Mouse (Mus musculus) heart, embryonic 10.5 days (tissue): ENCODE data around the gene Fank1. TPM values are rescaled to one million over a fixed set of nuclear protein-coding genes. Genes with fewer than 3 reads are reported as not detected.

ENCODE experiments used
- DNase-seq: peaks from one replicate; pipeline ENCODE4 v3.0.0-alpha.2; 2017; ENCODE audit warnings: low spot score
- H3K27ac ChIP-seq: fragments of 300-500 bp; sonication (generic); 2 replicates; pipeline ENCODE4 v1.5.1; 2016; ENCODE audit warnings: mild to moderate bottlenecking
- H3K27me3 ChIP-seq: fragments of 300-500 bp; sonication (generic); 2 replicates; pipeline ENCODE4 v1.6.1; 2016; ENCODE audit warnings: mild to moderate bottlenecking; ENCODE audit not compliant: poor library complexity, insufficient read depth, severe bottlenecking
- H3K36me3 ChIP-seq: fragments of 300-500 bp; sonication (generic); 2 replicates; pipeline ENCODE4 v1.6.1; 2016; ENCODE audit warnings: mild to moderate bottlenecking, moderate library complexity
- H3K4me1 ChIP-seq: fragments of 300-500 bp; sonication (generic); 2 replicates; pipeline ENCODE4 v1.6.1; 2016; ENCODE audit warnings: mild to moderate bottlenecking
- H3K4me3 ChIP-seq: fragments of 300-500 bp; sonication (generic); 2 replicates; pipeline ENCODE4 v1.5.1; 2016; ENCODE audit warnings: mild to moderate bottlenecking, moderate library complexity
- H3K9me3 ChIP-seq: fragments of 300-500 bp; sonication (generic); 2 replicates; pipeline ENCODE4 v1.6.1; 2016; ENCODE audit warnings: mild to moderate bottlenecking, moderate library complexity
- WGBS: fragments of 180-500 bp; shearing (Covaris S2); methylation state at CpG from one replicate; pipeline ENCODE4 v1.1.7; 2016; 5-methylcytosine and 5-hydroxymethylcytosine counted together
- polyA plus RNA-seq: library from polyadenylated mRNA; unstranded; fragments of >200 nt; fragmentation: Nextera tagmentation; extraction: Ambion mirVana; gene quantifications from 2 replicates; pipeline ENCODE4 v1.2.1, GENCODE M21; 2016

Gene Fank1
- polyA plus RNA-seq, 1 experiment from 2014 or later = 0.30 TPM

- Histone ChIP-seq H3K27ac (peak overlapping the region; percentile 44; the same call in 1 of the 2 replicates), H3K9me3 (no peaks in the 10 kb centered on the region), H3K4me3 (no peak overlapping the region), H3K27me3 (no peaks in the 10 kb centered on the region), H3K4me1 (peaks cover 43% of the 10 kb centered on the region), H3K36me3 (no peaks in the 10 kb centered on the region)
- DNase-seq = no peak
- 57% methylated on average over 5 of the region's 5 CpGs for WGBS
These were observed 26.0 kb upstream of the Fank1 start for GRCm38 (mm10) chr7:133750666-133751065.

- DNase-seq = no peak
- Histone ChIP-seq H3K27me3 (no peaks in the 10 kb centered on the region), H3K36me3 (no peaks in the 10 kb centered on the region), H3K9me3 (no peaks in the 10 kb centered on the region), H3K4me1 (peaks cover 45% of the 10 kb centered on the region), H3K4me3 (no peak overlapping the region), H3K27ac (no peak overlapping the region; the same call in 1 of the 2 replicates)
- 64% methylated on average over 5 of the region's 5 CpGs for WGBS
These were observed 25.5 kb upstream of the Fank1 start for GRCm38 (mm10) chr7:133751163-133751562.

- no peak overlapping the region for H3K27ac ChIP-seq
- H3K9me3 ChIP-seq = no peaks in the 10 kb centered on the region
- WGBS = 63% methylated on average over 5 of the region's 5 CpGs
- H3K27me3 ChIP-seq = no peaks in the 10 kb centered on the region
- H3K36me3 ChIP-seq = no peaks in the 10 kb centered on the region; the same call in 1 of the 2 replicates
- peaks cover 14% of the 10 kb centered on the region for H3K4me1 ChIP-seq
- no peak for DNase-seq
- H3K4me3 ChIP-seq = no peak overlapping the region
These were observed 18.7 kb upstream of the Fank1 start for GRCm38 (mm10) chr7:133757961-133758455.

GRCm38 (mm10) chr7:133758716-133759115 is 17.9 kb upstream of the Fank1 start:
- no peak for DNase-seq
- 86% methylated on average over 5 of the region's 5 CpGs for WGBS
- H3K36me3 ChIP-seq = no peaks in the 10 kb centered on the region; the same call in 1 of the 2 replicates
- H3K4me3 ChIP-seq = no peak overlapping the region
- H3K4me1 ChIP-seq = peaks cover 14% of the 10 kb centered on the region
- no peaks in the 10 kb centered on the region for H3K9me3 ChIP-seq
- no peak overlapping the region for H3K27ac ChIP-seq
- no peaks in the 10 kb centered on the region for H3K27me3 ChIP-seq

- H3K27ac ChIP-seq = peak overlapping the region; percentile 82
- 9% methylated on average over 27 of the region's 27 CpGs for WGBS
These were observed 16.9 kb upstream of the Fank1 start for GRCm38 (mm10) chr7:133759611-133760353.

GRCm38 (mm10) chr7:133762696-133763095 is 14.0 kb upstream of the Fank1 start:
- Histone ChIP-seq H3K27me3 (no peaks in the 10 kb centered on the region), H3K4me3 (no peak overlapping the region), H3K9me3 (no peaks in the 10 kb centered on the region), H3K27ac (no peak overlapping the region), H3K4me1 (peaks cover 10% of the 10 kb centered on the region), H3K36me3 (no peaks in the 10 kb centered on the region)
- 69% methylated on average over 6 of the region's 6 CpGs for WGBS
- DNase-seq = no peak

More at GRCm38 (mm10) chr7:133759611-133760353, 16.9 kb upstream of the Fank1 start:
- Histone ChIP-seq H3K27me3 (no peaks in the 10 kb centered on the region), H3K4me1 (peaks cover 14% of the 10 kb centered on the region), H3K4me3 (peak overlapping the region; percentile 46), H3K36me3 (no peaks in the 10 kb centered on the region; the same call in 1 of the 2 replicates), H3K9me3 (no peaks in the 10 kb centered on the region)
- DNase-seq = peak; percentile 81

GRCm38 (mm10) chr7:133764425-133764824 is 12.2 kb upstream of the Fank1 start:
- H3K4me3 ChIP-seq = no peak overlapping the region
- H3K27ac ChIP-seq = no peak overlapping the region
- H3K27me3 ChIP-seq = no peaks in the 10 kb centered on the region
- no peaks in the 10 kb centered on the region for H3K9me3 ChIP-seq
- 76% methylated on average over 2 of the region's 2 CpGs for WGBS
- H3K4me1 ChIP-seq = peaks cover 7% of the 10 kb centered on the region
- no peak for DNase-seq
- no peaks in the 10 kb centered on the region for H3K36me3 ChIP-seq

GRCm38 (mm10) chr7:133765240-133765848 is 11.3 kb upstream of the Fank1 start:
- Histone ChIP-seq H3K27ac (no peak overlapping the region), H3K27me3 (no peaks in the 10 kb centered on the region), H3K4me3 (no peak overlapping the region), H3K36me3 (no peaks in the 10 kb centered on the region), H3K9me3 (no peaks in the 10 kb centered on the region), H3K4me1 (no peaks in the 10 kb centered on the region; the same call in 1 of the 2 replicates)
- DNase-seq = no peak
- WGBS = 82% methylated on average over 10 of the region's 10 CpGs

GRCm38 (mm10) chr7:133765849-133766243 is 10.8 kb upstream of the Fank1 start:
- H3K36me3 ChIP-seq = no peaks in the 10 kb centered on the region
- H3K4me1 ChIP-seq = no peaks in the 10 kb centered on the region
- H3K27me3 ChIP-seq = no peaks in the 10 kb centered on the region
- H3K4me3 ChIP-seq = no peak overlapping the region
- no peak overlapping the region for H3K27ac ChIP-seq
- no peaks in the 10 kb centered on the region for H3K9me3 ChIP-seq
- 86% methylated on average over 13 of the region's 13 CpGs for WGBS
- no peak for DNase-seq

GRCm38 (mm10) chr7:133768027-133768426 is 8.6 kb upstream of the Fank1 start:
- Histone ChIP-seq H3K4me3 (no peak overlapping the region), H3K9me3 (no peaks in the 10 kb centered on the region), H3K4me1 (no peaks in the 10 kb centered on the region), H3K36me3 (no peaks in the 10 kb centered on the region), H3K27ac (no peak overlapping the region), H3K27me3 (no peaks in the 10 kb centered on the region)
- no peak for DNase-seq
- WGBS = 81% methylated on average over 4 of the region's 4 CpGs

- no peak overlapping the region for H3K4me3 ChIP-seq
- no peaks in the 10 kb centered on the region for H3K27me3 ChIP-seq
- H3K27ac ChIP-seq = no peak overlapping the region
- no peaks in the 10 kb centered on the region for H3K36me3 ChIP-seq
- 54% methylated on average over 5 of the region's 5 CpGs for WGBS
- no peaks in the 10 kb centered on the region for H3K4me1 ChIP-seq
- no peaks in the 10 kb centered on the region for H3K9me3 ChIP-seq
- DNase-seq = no peak
These were observed 8.1 kb upstream of the Fank1 start for GRCm38 (mm10) chr7:133768517-133768916.

- Histone ChIP-seq H3K27me3 (no peaks in the 10 kb centered on the region), H3K4me1 (peaks cover 13% of the 10 kb centered on the region), H3K9me3 (no peaks in the 10 kb centered on the region), H3K36me3 (no peaks in the 10 kb centered on the region), H3K4me3 (peak overlapping the region; percentile 85; the same call in 1 of the 2 replicates), H3K27ac (no peak overlapping the region)
- 67% methylated on average over 5 of the region's 5 CpGs for WGBS
- no peak for DNase-seq
These were observed 1.5 kb upstream of the Fank1 start for GRCm38 (mm10) chr7:133775179-133775578.
